Mouse (Mus musculus) monocyte, adult 59 days (primary cell): ENCODE results near the gene Bcl2a1b. TPM values are rescaled to one million over a fixed set of nuclear protein-coding genes. Genes with fewer than 3 reads are reported as not detected.

ENCODE experiments used
- total RNA-seq, 2 experiments: library from RNA; stranded (reverse); gene quantifications; one replicate each; pipeline ENCODE4 v1.2.4; 2023

Gene Bcl2a1b
- 100 to 1,000 TPM; 136 to 161 TPM for total RNA-seq

DNA sequence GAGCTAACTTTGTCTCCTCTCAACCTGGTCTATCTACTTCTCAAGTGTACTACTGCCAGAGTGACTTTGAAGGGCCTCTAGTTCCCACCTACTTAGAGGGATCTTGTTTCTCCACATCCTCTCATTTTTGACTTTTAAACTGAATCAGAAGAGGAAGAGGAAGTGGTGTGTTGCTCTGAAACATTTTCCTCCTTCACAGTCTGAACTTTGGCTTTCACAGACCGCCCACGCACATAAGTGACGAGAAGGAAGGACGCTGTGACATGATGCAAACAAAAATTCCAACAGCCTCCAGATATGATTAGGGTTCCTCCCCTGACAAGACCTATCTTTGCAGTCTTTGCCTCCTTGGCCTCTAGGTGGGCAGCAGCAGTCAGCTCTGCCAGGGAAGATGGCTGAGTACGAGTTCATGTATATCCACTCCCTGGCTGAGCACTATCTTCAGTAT is at the start of gene Bcl2a1b, which contains the start of gene Gm29094:
Bcl2a1b (plus strand) TSS at position 241 of the 448 bp plus-strand sequence.
Gm29094 (plus strand) TSS at position 411 of the 448 bp plus-strand sequence.

GRCm38 (mm10) chr9:89210353-89211064 is 11.5 kb downstream of the Bcl2a1b start, which contains the start of gene Mthfs:
Gene Mthfs, plus strand, starts transcription at chr9:89210676.

Other genes with a start within 250 kb of the Bcl2a1b start
- 100 to 1,000 TPM in 1 of 2 experiments, 10 to 100 TPM in 1; 83.6 to 103 TPM for gene Bcl2a1a, start 242.3 kb upstream of the Bcl2a1b start, total RNA-seq
- gene Trim43b, start 106.4 kb upstream of the Bcl2a1b start, total RNA-seq = not detected
- 1 to 10 TPM; 2.2 to 6.4 TPM for gene Gm29094, start 170 bp downstream of the Bcl2a1b start, total RNA-seq
- gene Mthfs, start 11.5 kb downstream of the Bcl2a1b start, total RNA-seq = 10 to 100 TPM; 57.9 to 68.0 TPM